Mouse (Mus musculus): ENCODE data around the gene Il11ra1.
"Not testable (repeated sequence)": the region's sequence is repeated elsewhere in the genome, so short reads cannot be mapped to it uniquely, and the experiment has no call there.

The Il11ra1 gene

GRCm38 (mm10) chr4:41699783-41700182 is at the start of gene Il11ra1:
Il11ra1 (plus strand) TSS chr4:41699989.
- DNase-seq: not testable (repeated sequence)

- DNase-seq: peak; percentile 51
Measured at GRCm38 (mm10) chr4:41653296-41653695, 46.5 kb upstream of the Il11ra1 start.

- no peak for DNase-seq
Measured at GRCm38 (mm10) chr4:41653730-41654129, 46.1 kb upstream of the Il11ra1 start.

GRCm38 (mm10) chr4:41654217-41654616 is 45.6 kb upstream of the Il11ra1 start:
- DNase-seq: peak; percentile 48

- DNase-seq: no peak
Measured at GRCm38 (mm10) chr4:41655525-41655924, 44.3 kb upstream of the Il11ra1 start.

GRCm38 (mm10) chr4:41658566-41659384 is 41.0 kb upstream of the Il11ra1 start:
- DNase-seq: no peak

- DNase-seq: no peak
Measured at GRCm38 (mm10) chr4:41659556-41659955, 40.2 kb upstream of the Il11ra1 start.

- no peak for DNase-seq
Measured at GRCm38 (mm10) chr4:41660851-41661430, 38.8 kb upstream of the Il11ra1 start.

- DNase-seq: no peak
Measured at GRCm38 (mm10) chr4:41662723-41663122, 37.1 kb upstream of the Il11ra1 start.

GRCm38 (mm10) chr4:41663614-41664013 is 36.2 kb upstream of the Il11ra1 start:
- DNase-seq: no peak

GRCm38 (mm10) chr4:41664533-41664932 is 35.3 kb upstream of the Il11ra1 start:
- no peak for DNase-seq

- DNase-seq: no peak
Measured at GRCm38 (mm10) chr4:41665009-41665675, 34.6 kb upstream of the Il11ra1 start.

- no peak for DNase-seq
Measured at GRCm38 (mm10) chr4:41666646-41667045, 33.1 kb upstream of the Il11ra1 start.

- DNase-seq: no peak
Measured at GRCm38 (mm10) chr4:41670836-41671235, 29.0 kb upstream of the Il11ra1 start.

GRCm38 (mm10) chr4:41671500-41671899 is 28.3 kb upstream of the Il11ra1 start:
- no peak for DNase-seq

GRCm38 (mm10) chr4:41671963-41672480 is 27.8 kb upstream of the Il11ra1 start:
- DNase-seq: no peak

- DNase-seq: no peak
Measured at GRCm38 (mm10) chr4:41672522-41672963, 27.2 kb upstream of the Il11ra1 start.

- no peak for DNase-seq
Measured at GRCm38 (mm10) chr4:41673186-41673585, 26.6 kb upstream of the Il11ra1 start.

GRCm38 (mm10) chr4:41676248-41677005 is 23.4 kb upstream of the Il11ra1 start:
- DNase-seq: no peak

GRCm38 (mm10) chr4:41677006-41677629 is 22.7 kb upstream of the Il11ra1 start:
- DNase-seq: peak; percentile 50

GRCm38 (mm10) chr4:41678863-41679262 is 20.9 kb upstream of the Il11ra1 start:
- no peak for DNase-seq

GRCm38 (mm10) chr4:41679291-41679690 is 20.5 kb upstream of the Il11ra1 start:
- no peak for DNase-seq
